Mouse (Mus musculus) lung, adult 2 months (tissue): ENCODE data around the gene Rpl36al. TPM values are rescaled to one million over a fixed set of nuclear protein-coding genes. Genes with fewer than 3 reads are reported as not detected.

Experiments used
- DNase-seq: peaks from one replicate; pipeline ENCODE4 v3.0.0; 2022
- H3K4me1 ChIP-seq: fragments of 200-500 bp; 2 replicates; pipeline ENCODE4 v1.6.1; 2011; ENCODE audit warnings: low read length; ENCODE audit not compliant: control insufficient read depth, insufficient read depth
- H3K4me3 ChIP-seq: fragments of 200-500 bp; replicated peaks from 2 replicates; pipeline ENCODE3; 2011; ENCODE audit warnings: low read depth, mild to moderate bottlenecking, control low read depth, low read length; ENCODE audit errors: extremely low read depth
- CTCF ChIP-seq: fragments of 200-500 bp; IDR thresholded peaks from 2 replicates; pipeline ENCODE4 v1.5.1; 2011; ENCODE audit warnings: mild to moderate bottlenecking, low read length, control low read depth; ENCODE audit not compliant: insufficient read depth
- POLR2A ChIP-seq: fragments of 200-500 bp; IDR thresholded peaks from 2 replicates; pipeline ENCODE4 v1.6.1; 2011; ENCODE audit warnings: low read depth, mild to moderate bottlenecking, control low read depth, low read length, borderline replicate concordance; ENCODE audit errors: extremely low read depth
- WGBS: fragments of 180-500 bp; shearing (Covaris S2); methylation state at CpG from one replicate; pipeline ENCODE4 v1.1.7; 2018; 5-methylcytosine and 5-hydroxymethylcytosine counted together
- polyA plus RNA-seq: library from polyadenylated mRNA; depleted of rRNA; stranded (reverse); fragments of >200 nt; gene quantifications from 2 replicates; pipeline ENCODE4 v1.2.3, GENCODE M21; 2012

Rpl36al gene
- polyA plus RNA-seq, 1 experiment = 107 TPM

DNA sequence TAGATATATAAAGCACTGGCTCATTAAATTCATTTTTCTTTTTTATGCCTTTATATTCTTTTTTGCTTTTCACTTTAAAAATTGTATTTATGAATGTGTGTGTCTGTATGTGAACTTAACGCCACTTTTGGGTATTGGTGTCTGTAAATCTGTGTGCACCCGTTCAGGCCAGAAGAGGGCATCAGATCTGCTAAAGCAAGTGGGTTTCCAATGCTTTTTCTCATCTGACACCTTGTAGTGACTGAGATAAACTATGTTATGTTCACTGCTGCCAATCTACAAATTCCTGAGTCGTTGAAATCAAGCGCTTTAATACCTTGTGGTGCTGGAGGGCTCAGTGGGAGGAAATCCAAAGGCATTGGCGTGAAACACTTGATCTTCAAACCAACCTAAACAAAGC is 27.2 kb upstream of the Rpl36al start:
- 60% methylated on average over 5 of the region's 5 CpGs for WGBS
- Histone ChIP-seq H3K4me1 (no peaks in the 10 kb centered on the region), H3K4me3 (no peak overlapping the region)
- no peak for DNase-seq
- 0 out of 2 replicates have a peak, but pooled peaks have one; percentile 2 for TF ChIP-seq CTCF
- no peak for TF ChIP-seq POLR2A

DNA sequence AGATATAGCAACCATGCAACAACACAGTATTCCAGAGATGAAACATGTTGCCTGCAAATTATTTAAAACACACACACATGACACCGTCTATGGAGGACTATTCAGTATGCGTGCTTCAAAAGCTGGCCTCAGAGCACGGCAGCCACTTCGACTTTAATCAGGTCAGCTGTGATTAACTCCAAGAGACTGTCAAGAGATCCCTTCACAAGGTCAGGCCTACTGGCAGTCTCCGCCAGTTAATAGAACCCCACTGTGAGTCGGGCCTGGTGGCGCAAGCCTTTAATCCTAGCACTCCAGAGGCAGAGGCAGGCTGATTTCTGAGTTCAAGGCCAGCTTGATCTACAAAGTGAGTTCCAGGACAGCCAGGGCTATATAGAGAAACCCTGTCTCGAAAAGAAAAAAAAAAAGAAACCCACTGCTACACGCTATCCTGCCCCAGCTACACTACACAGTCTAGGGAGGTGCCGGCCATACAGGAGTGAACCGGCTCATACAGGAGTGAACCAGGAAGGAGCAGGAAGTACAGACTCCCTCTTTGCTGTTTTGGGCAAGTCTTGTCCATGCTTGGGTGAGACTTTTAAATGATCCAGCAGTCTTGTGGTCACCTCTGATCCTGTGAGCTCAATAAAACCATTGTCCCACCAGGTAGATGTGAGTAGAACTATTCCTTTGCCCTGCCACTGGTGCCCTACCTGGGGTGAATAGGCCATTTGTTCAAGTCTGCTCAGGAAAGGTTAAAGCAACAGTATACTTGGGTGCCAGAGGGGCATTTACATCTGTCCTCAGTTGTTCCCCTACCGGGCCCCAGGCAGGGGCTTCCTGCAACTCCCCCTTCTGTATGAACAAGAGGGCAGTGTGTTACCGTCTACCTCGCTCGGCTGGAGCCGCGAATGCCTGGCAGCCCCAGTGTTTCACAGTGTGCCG is 26.4 kb upstream of the Rpl36al start:
- no peaks in the 10 kb centered on the region for H3K4me1 ChIP-seq
- DNase-seq = no peak
- WGBS = 94% methylated on average over 18 of the region's 18 CpGs
- H3K4me3 ChIP-seq = no peak overlapping the region
- no peak for TF ChIP-seq POLR2A
- TF ChIP-seq CTCF = no peak

DNA sequence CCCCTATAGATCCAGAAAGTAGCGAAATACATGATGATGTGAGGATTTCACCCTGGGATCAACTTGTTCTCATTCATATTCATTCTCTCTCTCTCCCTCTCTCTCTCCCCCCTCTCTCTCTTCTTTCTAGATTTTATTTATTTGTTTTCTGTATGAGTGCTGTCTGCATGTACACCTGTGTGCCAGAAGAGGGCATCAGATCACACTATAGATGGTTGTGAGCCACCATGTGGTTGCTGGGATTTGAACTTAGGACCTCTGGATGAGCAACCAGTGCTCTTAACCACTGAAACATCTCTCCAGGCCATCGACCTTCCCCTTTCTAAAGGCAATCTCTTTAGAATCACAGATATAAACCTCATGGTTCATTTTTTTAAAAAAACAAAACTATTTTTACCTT is 24.6 kb upstream of the Rpl36al start:
- 88% methylated on average over 2 of the region's 2 CpGs for WGBS
- no peaks in the 10 kb centered on the region for H3K4me1 ChIP-seq
- TF ChIP-seq CTCF (no peak), POLR2A (no peak)
- H3K4me3 ChIP-seq = no peak overlapping the region
- DNase-seq = no peak

DNA sequence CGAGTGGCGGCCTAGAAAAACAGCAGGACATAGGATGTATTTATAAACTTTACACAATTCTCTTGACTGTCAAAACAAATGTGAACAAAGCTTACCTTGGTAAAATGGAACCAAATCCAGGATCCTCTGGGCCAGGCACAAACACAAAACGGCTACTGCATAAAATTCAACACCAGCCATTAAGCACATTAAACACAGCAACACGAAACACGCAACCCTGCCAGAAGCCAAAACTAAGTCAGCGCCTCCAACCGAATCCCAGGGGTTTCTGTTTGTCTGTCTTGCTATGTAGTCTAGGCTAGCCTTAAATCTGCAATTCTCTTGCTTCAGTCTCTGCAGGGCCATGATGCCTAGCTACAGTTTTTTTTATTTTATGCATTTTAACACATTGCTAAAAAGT is 24.0 kb upstream of the Rpl36al start:
- H3K4me3 ChIP-seq = no peak overlapping the region
- WGBS = 93% methylated on average over 7 of the region's 7 CpGs
- H3K4me1 ChIP-seq = no peaks in the 10 kb centered on the region
- DNase-seq = no peak
- TF ChIP-seq CTCF (no peak), POLR2A (no peak)

DNA sequence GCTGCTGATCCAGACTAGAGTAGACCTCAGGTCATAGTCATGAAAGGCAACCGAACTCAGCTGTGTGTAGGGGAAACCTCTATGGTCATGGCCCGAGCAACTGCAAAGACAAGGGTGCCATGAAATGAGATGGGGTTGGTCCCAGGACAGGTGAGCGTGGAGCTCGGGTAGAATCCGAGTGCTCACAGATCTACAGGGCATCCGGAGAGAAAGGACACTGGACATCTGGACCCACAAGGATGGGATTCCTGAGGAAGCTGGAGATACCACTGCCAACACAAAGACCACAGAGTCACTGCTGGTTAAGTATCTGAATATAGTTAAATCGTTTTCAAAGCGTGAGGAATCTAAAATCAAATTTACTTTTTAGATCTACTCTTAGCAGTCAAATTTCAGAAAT is 23.5 kb upstream of the Rpl36al start:
- no peaks in the 10 kb centered on the region for H3K4me1 ChIP-seq
- no peak overlapping the region for H3K4me3 ChIP-seq
- TF ChIP-seq CTCF = no peak
- no peak for TF ChIP-seq POLR2A
- 92% methylated on average over 8 of the region's 8 CpGs for WGBS
- no peak for DNase-seq

DNA sequence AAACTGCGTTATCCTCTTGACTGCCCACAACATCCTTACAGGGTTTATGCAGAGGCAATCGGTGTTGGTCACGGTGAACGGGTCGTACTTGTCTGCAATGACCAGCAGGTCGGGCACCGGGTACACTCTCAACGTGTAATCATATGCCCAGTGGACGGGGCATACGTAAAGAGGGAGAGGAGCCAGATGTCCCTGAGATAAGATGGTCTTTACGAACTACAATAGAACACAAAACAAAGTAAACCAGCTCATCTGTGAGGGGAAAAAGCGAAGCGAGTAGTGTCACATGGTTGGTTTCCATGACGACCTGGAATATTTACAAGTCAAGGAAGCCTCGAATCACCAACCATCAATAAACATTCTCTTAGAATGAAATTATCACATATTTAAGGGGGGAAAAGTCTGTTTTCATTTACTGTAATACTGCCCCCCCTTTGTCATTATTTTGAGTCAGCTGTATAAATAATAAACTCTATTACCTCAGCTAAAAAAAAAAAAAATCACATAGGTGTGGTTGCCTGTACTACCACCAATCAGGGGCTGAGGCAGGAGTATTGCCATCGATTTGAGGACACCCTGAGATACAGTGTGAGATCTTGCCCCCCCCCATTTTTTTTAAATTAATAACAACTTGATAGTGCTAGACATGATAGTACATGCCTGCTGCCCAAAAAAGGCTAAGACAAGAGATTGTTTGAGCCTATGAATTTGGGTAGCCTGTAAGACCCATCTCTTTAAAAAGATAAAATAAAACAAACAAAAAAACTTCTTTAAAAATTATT is 20.4 kb upstream of the Rpl36al start, which contains the start of gene Gm49384:
Gm49384 (minus strand) TSS at position 216 of the 782 bp plus-strand sequence.
- DNase-seq = no peak
- 76% methylated on average over 16 of the region's 16 CpGs for WGBS

DNA sequence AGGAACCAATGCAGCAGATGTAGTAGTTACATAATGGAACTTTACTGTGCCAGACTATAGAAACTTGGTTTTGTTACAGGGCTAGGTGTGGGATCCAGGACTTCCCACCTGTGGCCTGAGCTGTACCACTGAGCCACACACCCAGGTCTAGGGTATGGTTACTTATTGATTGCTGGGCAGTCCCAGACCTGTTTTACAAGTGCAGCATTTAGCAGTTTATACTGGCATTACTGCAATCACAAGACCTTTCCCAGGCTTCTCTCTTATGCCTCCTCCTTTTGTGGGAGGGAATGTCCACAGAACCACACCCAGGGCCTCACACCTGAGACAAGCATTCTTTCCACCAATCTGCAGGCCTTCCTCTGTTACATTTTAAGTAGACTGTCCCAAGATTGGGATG is 15.1 kb upstream of the Rpl36al start:
- Histone ChIP-seq H3K4me1 (peaks cover 3% of the 10 kb centered on the region), H3K4me3 (no peak overlapping the region)
- DNase-seq = no peak
- TF ChIP-seq POLR2A = no peak
- no peak for TF ChIP-seq CTCF

More for the DNA sequence above, 20.4 kb upstream of the Rpl36al start, which contains the start of gene Gm49384:
- TF ChIP-seq CTCF (no peak), POLR2A (no peak)
- no peak within 1 kb of the TSS for H3K4me3 ChIP-seq
- H3K4me1 ChIP-seq = no peaks in the 10 kb centered on the region

DNA sequence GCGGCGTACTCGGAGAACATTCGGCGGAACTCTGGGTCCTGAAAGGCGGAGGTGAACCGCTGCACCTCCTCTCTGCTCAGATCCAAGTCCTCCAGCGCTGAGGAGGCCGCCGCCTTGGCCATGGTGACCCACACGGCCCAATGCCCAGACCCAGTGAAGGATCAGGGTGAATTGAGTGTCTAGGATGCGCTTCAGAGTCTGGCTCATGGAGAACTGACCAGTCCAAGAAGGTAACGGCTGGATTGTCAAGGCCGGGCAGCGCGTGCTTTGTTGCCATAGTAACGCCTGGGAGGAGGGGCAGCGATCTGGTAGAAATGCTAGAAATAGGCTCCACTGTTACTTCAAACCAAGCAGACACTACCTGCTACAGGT is 14.3 kb upstream of the Rpl36al start, which contains the start of gene Dnaaf2:
Dnaaf2 (minus strand) TSS at position 266 of the 372 bp plus-strand sequence.
- no peak for DNase-seq
- peaks cover 3% of the 10 kb centered on the region for H3K4me1 ChIP-seq
- TF ChIP-seq POLR2A (no peak), CTCF (no peak)
- H3K4me3 ChIP-seq = peak within 1 kb of the TSS; percentile 86
- WGBS = 1% methylated on average over 18 of the region's 18 CpGs

DNA sequence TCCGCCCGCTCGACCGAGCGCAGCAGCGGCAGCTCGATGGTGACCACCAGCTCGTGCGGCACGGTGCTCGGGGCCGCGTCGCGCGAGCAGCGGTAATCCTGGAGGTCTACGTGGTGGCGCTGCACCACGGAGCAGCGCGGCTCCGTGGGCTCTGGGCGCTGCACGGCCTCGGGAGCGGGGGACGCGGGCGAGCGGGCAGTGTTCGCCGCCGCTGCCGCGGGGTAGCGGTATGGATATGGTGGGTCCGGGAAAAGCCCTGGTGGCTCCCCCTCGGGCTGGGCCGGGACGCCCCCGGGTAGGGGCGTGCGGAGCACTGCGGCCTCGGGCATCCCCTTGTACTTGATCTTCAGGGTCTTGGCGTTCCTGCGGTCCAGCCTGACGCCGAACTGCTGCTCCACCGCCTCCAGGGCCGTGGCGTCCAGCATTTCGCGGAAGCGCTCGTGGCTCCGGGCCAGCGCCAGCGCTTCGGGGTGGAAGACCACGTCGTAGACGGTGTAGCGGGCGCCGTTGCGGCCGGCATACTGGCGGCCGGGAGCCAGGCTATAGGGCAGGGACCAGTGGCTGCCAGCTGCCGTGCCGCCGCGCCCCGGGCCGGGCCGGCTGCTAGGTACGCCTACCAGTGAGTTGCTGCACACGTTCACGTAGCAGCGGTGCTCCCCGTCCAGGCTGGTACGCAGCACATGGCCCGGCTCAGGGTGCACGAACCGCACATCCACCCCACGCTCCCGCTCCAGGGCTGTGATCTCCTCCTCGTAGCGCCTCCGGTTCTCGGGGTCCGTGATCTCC is 13.7 kb upstream of the Rpl36al start:
- TF ChIP-seq POLR2A (no peak), CTCF (no peak)
- peaks cover 3% of the 10 kb centered on the region for H3K4me1 ChIP-seq
- WGBS = 1% methylated on average over 86 of the region's 94 CpGs
- peak; percentile 59 for DNase-seq
- peak overlapping the region; percentile 86 for H3K4me3 ChIP-seq
